Mouse (Mus musculus) MEL (cell line): ENCODE results near the gene Utp11. TPM values are rescaled to one million over a fixed set of nuclear protein-coding genes. Genes with fewer than 3 reads are reported as not detected.

Source experiments
- DNase-seq: peaks from one replicate; pipeline ENCODE4 v3.0.0; 2011; ENCODE audit warnings: low read depth, low spot score
- H3K27ac ChIP-seq: 2 replicates; pipeline ENCODE4 v1.5.1; 2012; ENCODE audit warnings: low read depth, mild to moderate bottlenecking, control low read depth, low read length, moderate library complexity; ENCODE audit not compliant: control insufficient read depth
- H3K27me3 ChIP-seq, 2 experiments: fragments of 150-350 bp in 1 of 2; sonication (generic) in 1 of 2; 2 replicates each; pipeline ENCODE4 v1.6.1; 2012; ENCODE audit warnings: low read length in 2 of 2, mild to moderate bottlenecking in 2 of 2, improper control_type of control experiment in 1 of 2, moderate library complexity in 1 of 2; ENCODE audit not compliant: insufficient read depth in 2 of 2, control insufficient read depth in 1 of 2
- H3K36me3 ChIP-seq, 2 experiments: 2 replicates each; pipeline ENCODE4 v1.6.1; 2012 to 2014; ENCODE audit warnings: low read length in 2 of 2, improper control_type of control experiment in 1 of 2, inconsistent platforms in 1 of 2, mild to moderate bottlenecking in 1 of 2; ENCODE audit not compliant: insufficient read depth in 2 of 2, control insufficient read depth in 1 of 2
- H3K4me1 ChIP-seq, 2 experiments: fragments of 150-350 bp in 1 of 2; sonication (generic) in 1 of 2; 2 replicates each; pipeline ENCODE4 v1.6.1; 2012; ENCODE audit warnings: low read length in 2 of 2, improper control_type of control experiment in 1 of 2, mild to moderate bottlenecking in 1 of 2; ENCODE audit not compliant: insufficient read depth in 2 of 2, control insufficient read depth in 1 of 2
- H3K4me3 ChIP-seq, 2 experiments: fragments of 150-350 bp in 1 of 2; sonication (generic) in 1 of 2; 2 replicates each; pipeline ENCODE4 v1.5.1; 2012; ENCODE audit warnings: low read depth in 2 of 2, low read length in 2 of 2, mild to moderate bottlenecking in 2 of 2, moderate library complexity in 2 of 2, control low read depth in 1 of 2, improper control_type of control experiment in 1 of 2; ENCODE audit not compliant: control insufficient read depth in 1 of 2, insufficient read depth in 1 of 2
- H3K79me2 ChIP-seq: 2 replicates; pipeline ENCODE4 v1.6.1; 2012; ENCODE audit warnings: mild to moderate bottlenecking, low read length, moderate library complexity; ENCODE audit not compliant: control insufficient read depth, poor library complexity, insufficient read depth
- H3K9ac ChIP-seq: 2 replicates; pipeline ENCODE4 v1.6.1; 2012; ENCODE audit warnings: low read depth, mild to moderate bottlenecking, control low read depth, low read length, moderate library complexity; ENCODE audit not compliant: control insufficient read depth, poor library complexity, severe bottlenecking
- H3K9me3 ChIP-seq: fragments of 150-350 bp; sonication (generic); replicated peaks from 2 replicates; pipeline ENCODE4 v1.6.1; 2012; ENCODE audit warnings: mild to moderate bottlenecking, low read length, improper control_type of control experiment, moderate library complexity; ENCODE audit not compliant: insufficient read depth
- BHLHE40 ChIP-seq: IDR thresholded peaks from 2 replicates; pipeline ENCODE4 v1.6.1; 2012; ENCODE audit warnings: low read depth, mild to moderate bottlenecking, inconsistent platforms, low read length, improper control_type of control experiment, borderline replicate concordance
- CHD2 ChIP-seq: IDR thresholded peaks from 2 replicates; pipeline ENCODE4 v1.6.1; 2011; ENCODE audit warnings: low read length, improper control_type of control experiment
- E2F4 ChIP-seq: IDR thresholded peaks from 2 replicates; pipeline ENCODE4 v1.6.1; 2011; ENCODE audit warnings: low read depth, low read length, improper control_type of control experiment, borderline replicate concordance
- ELF1 ChIP-seq: IDR thresholded peaks from 2 replicates; pipeline ENCODE4 v1.6.1; 2014; ENCODE audit warnings: low read depth, mild to moderate bottlenecking, inconsistent platforms, low read length, improper control_type of control experiment, moderate library complexity
- ETS1 ChIP-seq: IDR thresholded peaks from 2 replicates; pipeline ENCODE4 v1.6.1; 2012; ENCODE audit warnings: low read depth, mild to moderate bottlenecking, inconsistent platforms, low read length, improper control_type of control experiment, moderate library complexity
- GABPA ChIP-seq: IDR thresholded peaks from 2 replicates; pipeline ENCODE4 v1.6.1; 2012; ENCODE audit warnings: low read depth, mild to moderate bottlenecking, inconsistent platforms, low read length, improper control_type of control experiment, moderate library complexity
- GATA1 ChIP-seq: IDR thresholded peaks from 2 replicates; pipeline ENCODE4 v1.6.1; 2011; ENCODE audit warnings: low read depth, low read length, improper control_type of control experiment
- HCFC1 ChIP-seq: IDR thresholded peaks from 2 replicates; pipeline ENCODE4 v1.6.1; 2012; ENCODE audit warnings: low read depth, mild to moderate bottlenecking, inconsistent platforms, low read length, improper control_type of control experiment, moderate library complexity
- MAZ ChIP-seq: IDR thresholded peaks from 2 replicates; pipeline ENCODE4 v1.6.1; 2012; ENCODE audit warnings: low read depth, mild to moderate bottlenecking, inconsistent platforms, low read length, improper control_type of control experiment
- MEF2A ChIP-seq: IDR thresholded peaks from 2 replicates; pipeline ENCODE4 v1.6.1; 2014; ENCODE audit warnings: low read depth, mild to moderate bottlenecking, inconsistent platforms, low read length, improper control_type of control experiment; ENCODE audit not compliant: poor library complexity, insufficient replicate concordance, severe bottlenecking; ENCODE audit errors: extremely low read depth
- MXI1 ChIP-seq: IDR thresholded peaks from 2 replicates; pipeline ENCODE4 v1.6.1; 2011; ENCODE audit warnings: mild to moderate bottlenecking, low read depth, low read length, improper control_type of control experiment
- MYC ChIP-seq: IDR thresholded peaks from 2 replicates; pipeline ENCODE4 v1.6.1; 2011; ENCODE audit warnings: low read depth, mild to moderate bottlenecking, low read length, improper control_type of control experiment, moderate library complexity
- POLR2A ChIP-seq, 2 experiments: IDR thresholded peaks; 2 replicates each; pipeline ENCODE4 v1.6.1; 2011 to 2012; ENCODE audit warnings: low read length in 2 of 2, mild to moderate bottlenecking in 2 of 2, control low read depth in 1 of 2, improper control_type of control experiment in 1 of 2, low read depth in 1 of 2, moderate library complexity in 1 of 2; ENCODE audit not compliant: control insufficient read depth in 1 of 2, insufficient read depth in 1 of 2, poor library complexity in 1 of 2
- POLR2AphosphoS2 ChIP-seq: IDR thresholded peaks from 2 replicates; pipeline ENCODE4 v1.6.1; 2011; ENCODE audit warnings: low read length, improper control_type of control experiment
- POLR2AphosphoS5 ChIP-seq: IDR thresholded peaks from 2 replicates; pipeline ENCODE4 v1.6.1; 2012; ENCODE audit warnings: low read depth, borderline replicate concordance, mild to moderate bottlenecking, inconsistent platforms, low read length, moderate library complexity, mixed read lengths
- RAD21 ChIP-seq: IDR thresholded peaks from 2 replicates; pipeline ENCODE4 v1.6.1; 2011; ENCODE audit warnings: mild to moderate bottlenecking, low read depth, low read length, improper control_type of control experiment
- RCOR1 ChIP-seq: IDR thresholded peaks from 2 replicates; pipeline ENCODE4 v1.6.1; 2012; ENCODE audit warnings: low read depth, mild to moderate bottlenecking, inconsistent platforms, low read length, improper control_type of control experiment
- SIN3A ChIP-seq: IDR thresholded peaks from 2 replicates; pipeline ENCODE4 v1.6.1; 2012; ENCODE audit warnings: low read length, improper control_type of control experiment, inconsistent platforms
- SMC3 ChIP-seq: IDR thresholded peaks from 2 replicates; pipeline ENCODE4 v1.6.1; 2011; ENCODE audit warnings: low read depth, low read length, improper control_type of control experiment
- USF1 ChIP-seq: IDR thresholded peaks from 2 replicates; pipeline ENCODE4 v1.6.1; 2014; ENCODE audit warnings: low read depth, mild to moderate bottlenecking, inconsistent platforms, low read length, improper control_type of control experiment, moderate library complexity
- ZC3H11A ChIP-seq: IDR thresholded peaks from 2 replicates; pipeline ENCODE4 v1.6.1; 2012; ENCODE audit warnings: low read depth, mild to moderate bottlenecking, inconsistent platforms, low read length, improper control_type of control experiment
- ZMIZ1 ChIP-seq: IDR thresholded peaks from 2 replicates; pipeline ENCODE4 v1.6.1; 2012; ENCODE audit warnings: low read depth, mild to moderate bottlenecking, inconsistent platforms, low read length, improper control_type of control experiment, moderate library complexity
- ZNF384 ChIP-seq: IDR thresholded peaks from 2 replicates; pipeline ENCODE4 v1.6.1; 2012; ENCODE audit warnings: low read depth, mild to moderate bottlenecking, inconsistent platforms, low read length, improper control_type of control experiment
- polyA plus RNA-seq, 2 experiments: library from polyadenylated mRNA; stranded (reverse) in 1 of 2; unstranded in 1 of 2; fragments of >175 nt in 1 of 2; fragments of >200 nt in 1 of 2; gene quantifications; 2 replicates each; pipeline versions ENCODE4 v1.2.1 to v1.2.4; 2012; ENCODE audit warnings: low replicate concordance in 2 of 2, low read depth in 1 of 2; ENCODE audit not compliant: insufficient read length in 2 of 2, insufficient read depth in 1 of 2, missing spikeins in 1 of 2
- total RNA-seq: library from RNA; depleted of rRNA; stranded (reverse); fragments of 300-350 nt; gene quantifications from 2 replicates; pipeline ENCODE4 v1.2.3, GENCODE M21; 2012

Utp11 gene
- total and polyA plus RNA-seq, 3 experiments: 68.3 to 86.9 TPM; not detected in 1

GRCm38 (mm10) chr4:124726121-124726520 is 32.7 kb upstream of the Utp11 start:
- no peak for DNase-seq
- Histone ChIP-seq H3K36me3 (peaks cover 0 to 33% of the 10 kb centered on the region in 2 experiments; a peak in 2 of 4 replicates), H3K79me2 (no peaks in the 10 kb centered on the region), H3K27me3 (no peaks in the 10 kb centered on the region), H3K27ac (no peak overlapping the region), H3K9ac (no peak overlapping the region), H3K9me3 (no peaks in the 10 kb centered on the region), H3K4me3 (no peak overlapping the region), H3K4me1 (no peaks in the 10 kb centered on the region)
- no peak for TF ChIP-seq ZMIZ1
- TF ChIP-seq MYC: no peak
- no peak for TF ChIP-seq BHLHE40
- no peak for TF ChIP-seq POLR2AphosphoS2
- no peak for TF ChIP-seq POLR2A (IDR thresholded peaks at IDR 0.05; ENCODE audit: control insufficient read depth in 1 of 2, insufficient read depth in 1 of 2, low read depth in 1 of 2, low read length in 2 of 2, poor library complexity in 1 of 2)
- TF ChIP-seq ETS1: no peak
- TF ChIP-seq GABPA: no peak
- no peak for TF ChIP-seq SIN3A
- TF ChIP-seq USF1: no peak
- TF ChIP-seq ZNF384: no peak
- no peak for TF ChIP-seq SMC3
- no peak for TF ChIP-seq E2F4
- no peak for TF ChIP-seq HCFC1
- no peak for TF ChIP-seq ZC3H11A
- TF ChIP-seq MAZ: no peak

GRCm38 (mm10) chr4:124719101-124719500 is 25.7 kb upstream of the Utp11 start:
- no peak overlapping the region for H3K9ac ChIP-seq
- H3K4me1 ChIP-seq: peaks cover 0 to 6% of the 10 kb centered on the region in 2 experiments; a peak in 2 of 4 replicates
- no peaks in the 10 kb centered on the region for H3K27me3 ChIP-seq
- H3K9me3 ChIP-seq: no peaks in the 10 kb centered on the region
- no peak overlapping the region for H3K4me3 ChIP-seq
- TF ChIP-seq ETS1 (no peak), CHD2 (no peak), RCOR1 (no peak), SIN3A (no peak), SMC3 (no peak), GATA1 (no peak), RAD21 (no peak), BHLHE40 (no peak), ELF1 (no peak), MXI1 (no peak), MEF2A (no peak), POLR2AphosphoS5 (no peak)
- H3K27ac ChIP-seq: no peak overlapping the region
- peaks cover 16% of the 10 kb centered on the region for H3K79me2 ChIP-seq
- H3K36me3 ChIP-seq: peaks cover 10 to 23% of the 10 kb centered on the region in 2 experiments
- DNase-seq: no peak
